Mouse (Mus musculus) lung, embryonic 14.5 days (tissue): ENCODE measurements at regions not wholly inside any gene's neighbourhood (a gene's known extent, or its start where the extent isn't known, plus 50 kb on each side); places are given as distances from the start of the nearest gene placed in this dataset.
"Not testable (repeated sequence)": the region's sequence is repeated elsewhere in the genome, so short reads cannot be mapped to it uniquely, and the experiment has no call there.

Source experiments
- ATAC-seq: fragments of 200-750 bp; cut with Nextera tagmentation; 2 replicates; pipeline ENCODE4 v1.8.0; 2017; ENCODE audit warnings: mild to moderate bottlenecking, moderate TSS enrichment, moderate library complexity; ENCODE audit not compliant: insufficient read depth
- DNase-seq: peaks from one replicate; pipeline ENCODE4 v3.0.0-alpha.2; 2015
- H3K27ac ChIP-seq: fragments of 300-500 bp; sonication (generic); 2 replicates; pipeline ENCODE4 v1.5.1; 2014; ENCODE audit warnings: low read depth, mild to moderate bottlenecking, moderate library complexity
- H3K27me3 ChIP-seq: fragments of 300-500 bp; sonication (generic); 2 replicates; pipeline ENCODE4 v1.6.1; 2014; ENCODE audit warnings: low read length, control low read depth; ENCODE audit not compliant: insufficient read depth
- H3K36me3 ChIP-seq: fragments of 300-500 bp; sonication (generic); 2 replicates; pipeline ENCODE4 v1.6.1; 2014; ENCODE audit warnings: control low read depth; ENCODE audit not compliant: insufficient read depth
- H3K4me1 ChIP-seq: fragments of 300-500 bp; sonication (generic); 2 replicates; pipeline ENCODE4 v1.6.1; 2014; ENCODE audit warnings: antibody characterized with exemption, control low read depth; ENCODE audit not compliant: insufficient read depth
- H3K4me2 ChIP-seq: fragments of 300-500 bp; sonication (generic); 2 replicates; pipeline ENCODE4 v1.6.1; 2014; ENCODE audit warnings: mild to moderate bottlenecking
- H3K4me3 ChIP-seq: fragments of 300-500 bp; sonication (generic); 2 replicates; pipeline ENCODE4 v1.5.1; 2014; ENCODE audit warnings: low read depth, low read length
- H3K9ac ChIP-seq: fragments of 300-500 bp; sonication (generic); 2 replicates; pipeline ENCODE4 v1.6.1; 2014
- H3K9me3 ChIP-seq: fragments of 300-500 bp; sonication (generic); 2 replicates; pipeline ENCODE4 v1.6.1; 2016; ENCODE audit warnings: low read depth, low read length, control low read depth
- CTCF ChIP-seq: IDR thresholded peaks from 2 replicates; pipeline ENCODE4 v1.5.1; 2016; ENCODE audit warnings: antibody characterized with exemption, low read depth
- WGBS: fragments of 180-500 bp; shearing (Covaris S2); extraction: QIAGEN DNeasy Blood & Tissue Kit; methylation state at CpG from one replicate; pipeline ENCODE4 v1.1.7; 2014; 5-methylcytosine and 5-hydroxymethylcytosine counted together

DNA sequence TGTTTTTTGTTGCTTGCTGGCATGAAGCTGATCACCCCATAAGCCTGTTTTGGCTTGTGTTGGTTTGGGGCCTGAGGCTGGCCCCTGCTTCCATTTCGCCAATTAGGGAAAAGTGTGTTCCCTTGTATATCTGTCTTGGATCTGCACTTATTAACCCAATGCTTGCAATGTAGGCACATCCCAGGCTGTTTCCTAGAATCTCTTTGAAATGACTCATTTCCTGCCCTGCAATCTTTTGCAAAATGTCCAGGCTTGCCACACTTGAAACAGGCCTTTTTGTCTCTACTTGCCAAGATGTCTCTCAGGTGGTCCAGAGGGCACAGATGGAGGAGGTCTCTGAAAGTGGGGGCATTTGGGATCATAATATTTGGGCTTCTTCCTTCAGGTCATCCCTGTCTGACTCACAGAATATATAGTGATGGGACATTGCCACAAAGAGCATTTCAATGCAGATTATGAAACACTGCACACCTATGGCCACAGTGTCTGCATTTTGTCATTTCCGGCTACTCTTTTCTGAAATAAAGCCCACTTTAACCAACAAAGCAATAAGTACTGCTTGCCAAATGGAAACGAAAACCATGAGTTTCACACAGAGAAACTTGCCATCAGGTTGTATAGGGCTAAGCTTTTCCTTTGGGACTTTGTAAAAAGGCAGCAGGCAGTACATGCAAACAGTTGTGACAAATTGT lies 1012.9 kb upstream of the Zfp386 start:
- 73% methylated on average over 3 of the region's 3 CpGs for WGBS

DNA sequence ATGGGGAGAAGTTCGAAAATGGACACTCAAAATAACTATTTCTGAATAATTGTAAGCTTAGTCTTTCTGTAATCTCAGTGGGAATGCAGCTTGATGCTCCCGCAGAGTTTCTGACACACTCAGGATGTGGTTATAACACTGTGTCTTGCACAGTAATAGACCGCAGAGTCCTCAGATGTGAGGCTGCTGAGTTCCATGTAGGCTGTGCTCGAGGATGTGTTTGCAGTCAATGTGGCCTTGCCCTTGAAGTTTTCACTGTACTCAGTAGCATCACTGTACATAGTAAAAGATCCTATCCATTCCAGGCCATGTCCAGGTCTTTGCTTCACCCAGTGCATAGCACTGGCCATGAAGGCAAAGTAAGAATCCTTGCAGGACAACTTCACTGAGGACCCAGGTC lies 992.4 kb upstream of the Zfp386 start:
- H3K36me3 ChIP-seq: no peaks in the 10 kb centered on the region
- DNase-seq (no peak), ATAC-seq (no peak)
- no peak overlapping the region for H3K9ac ChIP-seq
- WGBS: 77% methylated on average over 4 of the region's 4 CpGs
- H3K27ac ChIP-seq: no peak overlapping the region
- no peak for TF ChIP-seq CTCF
- no peak overlapping the region for H3K4me2 ChIP-seq
- no peaks in the 10 kb centered on the region for H3K27me3 ChIP-seq
- no peak overlapping the region for H3K4me3 ChIP-seq
- H3K9me3 ChIP-seq: no peaks in the 10 kb centered on the region
- no peaks in the 10 kb centered on the region for H3K4me1 ChIP-seq

More for the DNA sequence above, 1012.9 kb upstream of the Zfp386 start:
- Histone ChIP-seq H3K9me3 (no peaks in the 10 kb centered on the region; the same call in 1 of the 2 replicates), H3K36me3 (no peaks in the 10 kb centered on the region), H3K27ac (no peak overlapping the region), H3K4me1 (no peaks in the 10 kb centered on the region), H3K9ac (no peak overlapping the region), H3K4me2 (no peak overlapping the region), H3K27me3 (no peaks in the 10 kb centered on the region), H3K4me3 (no peak overlapping the region)
- DNase-seq: no peak
- TF ChIP-seq CTCF: no peak
- no peak for ATAC-seq

DNA sequence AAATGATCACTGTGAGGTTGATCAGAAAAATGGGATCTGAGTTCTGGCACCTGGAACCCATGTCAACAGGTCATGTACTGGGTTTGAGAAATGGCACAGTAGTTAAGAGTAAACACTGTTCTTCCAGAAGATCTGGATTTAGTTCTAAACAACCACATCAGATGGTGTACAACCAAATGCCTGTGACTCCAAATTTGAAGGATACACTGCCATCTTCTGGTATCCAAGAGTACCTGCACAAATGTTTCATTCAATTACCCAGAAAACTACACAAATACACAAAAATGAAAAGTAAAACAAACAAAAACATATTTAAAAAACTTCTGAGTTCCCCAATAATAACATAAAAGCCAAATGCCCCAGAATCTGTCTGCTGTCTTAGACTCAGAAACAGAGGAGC lies 987.6 kb upstream of the Zfp386 start:
- H3K4me2 ChIP-seq, H3K9me3 ChIP-seq, H3K27me3 ChIP-seq, H3K36me3 ChIP-seq, H3K4me1 ChIP-seq, H3K9ac ChIP-seq, H3K4me3 ChIP-seq, ATAC-seq, DNase-seq, H3K27ac ChIP-seq: not testable (repeated sequence)

DNA sequence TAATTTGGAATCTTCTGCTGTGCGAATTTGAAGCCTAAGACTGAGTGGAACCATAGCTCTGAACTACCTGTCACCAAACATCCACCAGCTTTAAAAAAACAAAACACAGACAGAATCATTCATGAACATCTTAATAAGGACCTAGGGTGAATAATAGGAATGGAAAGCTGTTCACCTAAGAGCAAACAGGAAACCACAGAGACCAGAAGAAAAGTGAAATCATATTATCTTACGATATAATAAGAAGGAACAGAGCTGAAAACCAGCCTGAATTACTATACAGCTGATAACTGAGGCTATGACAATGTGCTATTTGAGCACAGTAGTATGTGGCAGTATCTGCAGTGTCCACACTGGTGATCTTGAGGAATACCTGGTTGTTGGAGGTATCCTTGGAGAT lies 980.3 kb upstream of the Zfp386 start:
- H3K27me3 ChIP-seq: no peaks in the 10 kb centered on the region
- H3K36me3 ChIP-seq: no peaks in the 10 kb centered on the region
- TF ChIP-seq CTCF: no peak
- DNase-seq (no peak), ATAC-seq (no peak)
- no peak overlapping the region for H3K4me2 ChIP-seq
- no peaks in the 10 kb centered on the region; the same call in 1 of the 2 replicates for H3K9me3 ChIP-seq
- no peak overlapping the region for H3K27ac ChIP-seq
- H3K9ac ChIP-seq: no peak overlapping the region
- WGBS: 76% methylated on average over 2 of the region's 2 CpGs
- no peak overlapping the region for H3K4me3 ChIP-seq
- no peaks in the 10 kb centered on the region for H3K4me1 ChIP-seq

DNA sequence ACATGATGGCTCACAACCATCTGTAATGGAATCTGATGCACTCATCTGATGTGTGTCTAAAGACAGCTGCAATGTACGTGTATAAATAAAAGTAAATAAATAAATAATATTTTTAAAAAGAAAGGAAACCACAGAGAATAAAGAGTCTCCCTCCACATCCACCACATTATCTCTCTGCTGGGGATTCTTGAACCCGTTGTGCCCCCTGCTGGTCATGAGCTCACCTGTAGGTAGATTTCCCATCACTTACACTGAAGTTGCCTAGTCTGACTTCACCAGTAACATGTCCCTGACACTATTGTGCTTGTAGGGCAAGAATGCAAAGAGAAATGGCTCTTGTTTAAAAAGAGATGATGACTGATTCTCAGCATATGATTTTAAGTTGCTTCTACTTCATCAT lies 956.1 kb upstream of the Zfp386 start:
- H3K27me3 ChIP-seq, H3K9me3 ChIP-seq, H3K27ac ChIP-seq, H3K36me3 ChIP-seq, ATAC-seq, H3K4me2 ChIP-seq, H3K9ac ChIP-seq, DNase-seq, H3K4me3 ChIP-seq, H3K4me1 ChIP-seq: not testable (repeated sequence)
- 63% methylated on average over 2 of the region's 2 CpGs for WGBS

DNA sequence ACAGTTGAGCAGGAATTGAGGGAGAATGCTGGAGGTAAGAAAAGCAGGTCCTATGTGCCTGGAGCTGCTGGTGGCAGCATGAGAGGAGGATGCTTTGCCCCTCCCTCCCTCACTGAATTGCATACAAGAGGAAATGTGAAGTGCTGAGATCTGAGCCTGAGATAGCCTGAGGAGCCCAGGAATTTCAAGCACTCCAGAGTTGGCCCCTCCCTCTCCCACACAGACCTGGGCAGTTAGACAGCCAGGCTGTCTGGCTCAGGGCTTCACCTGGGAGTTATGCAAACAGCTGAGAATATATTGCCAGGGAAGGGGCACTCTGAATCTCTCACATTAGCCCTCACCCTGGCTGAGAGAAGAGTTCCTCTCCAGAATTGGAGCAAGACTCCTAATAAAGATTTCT lies 937.8 kb upstream of the Zfp386 start:
- no peak for TF ChIP-seq CTCF
- no peak overlapping the region for H3K4me3 ChIP-seq
- H3K36me3 ChIP-seq: no peaks in the 10 kb centered on the region
- H3K9me3 ChIP-seq: no peaks in the 10 kb centered on the region; the same call in 1 of the 2 replicates
- no peak overlapping the region for H3K27ac ChIP-seq
- no peaks in the 10 kb centered on the region for H3K27me3 ChIP-seq
- DNase-seq (peak; percentile 0), ATAC-seq (0 out of 2 replicates have a peak, but pooled peaks have one; percentile 31)
- no peaks in the 10 kb centered on the region for H3K4me1 ChIP-seq
- no peak overlapping the region for H3K9ac ChIP-seq
- no peak overlapping the region for H3K4me2 ChIP-seq

DNA sequence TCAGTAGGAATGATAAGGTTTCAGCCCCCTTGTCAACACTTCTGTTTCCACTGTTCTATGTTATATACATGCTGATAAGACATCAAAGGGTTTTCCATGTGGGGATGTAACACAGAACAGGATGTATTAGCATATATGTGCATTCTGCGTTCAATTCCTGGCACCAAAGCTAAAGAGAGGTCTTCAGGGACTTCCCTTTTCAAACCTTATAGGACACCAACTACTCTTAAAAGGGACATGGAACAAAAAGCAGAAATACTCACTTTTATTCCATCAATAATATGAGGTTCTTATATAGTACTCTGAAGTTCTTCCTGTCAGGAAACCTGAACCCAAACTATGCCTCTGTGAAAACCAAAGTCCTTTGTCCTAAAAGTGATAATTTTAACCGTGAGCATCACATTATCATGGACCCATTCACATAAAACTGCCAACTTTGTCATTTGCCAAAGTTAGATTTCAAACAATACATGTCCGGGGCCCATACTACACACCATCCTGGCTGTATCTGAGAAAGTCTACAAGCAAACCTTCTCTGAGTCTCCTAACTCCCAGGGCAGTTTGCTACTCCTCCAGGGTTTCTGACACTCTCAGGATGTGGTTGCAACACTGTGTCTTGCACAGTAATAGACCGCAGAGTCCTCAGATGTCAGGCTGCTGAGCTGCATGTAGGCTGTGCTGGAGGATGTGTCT lies 928.2 kb upstream of the Zfp386 start:
- H3K4me1 ChIP-seq, H3K9ac ChIP-seq, DNase-seq, H3K27ac ChIP-seq, H3K4me2 ChIP-seq, H3K9me3 ChIP-seq, ATAC-seq, H3K27me3 ChIP-seq, H3K36me3 ChIP-seq, H3K4me3 ChIP-seq: not testable (repeated sequence)
- 60% methylated on average over 3 of the region's 4 CpGs for WGBS
